Mouse (Mus musculus) hindbrain, embryonic 12.5 days (tissue): ENCODE measurements at regions not wholly inside any gene's neighbourhood (a gene's known extent, or its start where the extent isn't known, plus 50 kb on each side); places are given as distances from the start of the nearest gene placed in this dataset.

Source experiments
- ATAC-seq: fragments of 200-750 bp; cut with Nextera tagmentation; 2 replicates; pipeline ENCODE4 v1.8.0; 2017; ENCODE audit warnings: moderate TSS enrichment; ENCODE audit not compliant: low FRiP score
- H3K27ac ChIP-seq: fragments of 300-500 bp; sonication (generic); 2 replicates; pipeline ENCODE4 v1.5.1; 2016; ENCODE audit warnings: mild to moderate bottlenecking
- H3K27me3 ChIP-seq: fragments of 300-500 bp; sonication (generic); 2 replicates; pipeline ENCODE4 v1.6.1; 2016; ENCODE audit warnings: mild to moderate bottlenecking
- H3K36me3 ChIP-seq: fragments of 300-500 bp; sonication (generic); 2 replicates; pipeline ENCODE4 v1.6.1; 2016; ENCODE audit warnings: mild to moderate bottlenecking
- H3K4me1 ChIP-seq: fragments of 300-500 bp; sonication (generic); 2 replicates; pipeline ENCODE4 v1.6.1; 2016
- H3K4me2 ChIP-seq: fragments of 300-500 bp; sonication (generic); replicated peaks from 2 replicates; pipeline ENCODE4 v1.6.1; 2016; ENCODE audit warnings: mild to moderate bottlenecking
- H3K4me3 ChIP-seq: fragments of 300-500 bp; sonication (generic); 2 replicates; pipeline ENCODE4 v1.5.1; 2016; ENCODE audit warnings: mild to moderate bottlenecking
- H3K9ac ChIP-seq: fragments of 300-500 bp; sonication (generic); 2 replicates; pipeline ENCODE4 v1.6.1; 2016; ENCODE audit warnings: mild to moderate bottlenecking, moderate library complexity
- H3K9me3 ChIP-seq: fragments of 300-500 bp; sonication (generic); replicated peaks from 2 replicates; pipeline ENCODE4 v1.6.1; 2016; ENCODE audit warnings: mild to moderate bottlenecking
- WGBS: fragments of 180-500 bp; shearing (Covaris S2); methylation state at CpG from one replicate; pipeline ENCODE4 v1.1.7; 2016; 5-methylcytosine and 5-hydroxymethylcytosine counted together

DNA sequence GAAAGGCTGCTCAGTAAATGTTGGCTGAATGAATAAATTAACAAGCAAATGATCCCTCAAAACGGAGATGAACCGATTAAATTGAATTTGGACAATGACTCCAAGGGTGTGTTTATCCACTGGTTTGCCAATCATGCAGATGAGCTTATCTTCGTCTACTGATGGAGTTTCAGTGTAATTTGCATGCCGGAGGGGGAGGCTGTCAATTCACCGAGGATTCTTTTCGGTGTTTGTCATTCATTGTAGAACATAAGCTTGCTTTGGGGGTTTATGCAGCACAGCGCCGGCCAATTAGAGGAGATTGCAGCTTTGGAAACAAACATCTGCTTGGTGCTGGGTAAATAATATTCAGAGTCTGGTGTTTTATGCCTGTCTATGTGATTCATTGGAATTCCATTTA lies 132.7 kb downstream of the Otoa start:
- H3K36me3 ChIP-seq = no peaks in the 10 kb centered on the region
- no peak overlapping the region for H3K4me2 ChIP-seq
- H3K27me3 ChIP-seq = no peaks in the 10 kb centered on the region
- no peak overlapping the region for H3K9ac ChIP-seq
- no peaks in the 10 kb centered on the region for H3K9me3 ChIP-seq
- H3K4me3 ChIP-seq = no peak overlapping the region
- ATAC-seq = no peak
- H3K27ac ChIP-seq = no peak overlapping the region
- 0 out of 2 replicates have a peak, but pooled peaks cover 4% of the 10 kb centered on the region for H3K4me1 ChIP-seq
- 63% methylated on average over 8 of the region's 8 CpGs for WGBS

- no peaks in the 10 kb centered on the region for H3K9me3 ChIP-seq
- H3K4me2 ChIP-seq = no peak overlapping the region
- WGBS = 87% methylated on average over 3 of the region's 3 CpGs
- no peaks in the 10 kb centered on the region for H3K27me3 ChIP-seq
- H3K27ac ChIP-seq = no peak overlapping the region
- H3K36me3 ChIP-seq = no peaks in the 10 kb centered on the region
- no peak overlapping the region for H3K4me3 ChIP-seq
- H3K9ac ChIP-seq = no peak overlapping the region
- no peak for ATAC-seq
- H3K4me1 ChIP-seq = 0 out of 2 replicates have a peak, but pooled peaks cover 4% of the 10 kb centered on the region
Observed at GRCm38 (mm10) chr7:121215032-121215431, 133.6 kb downstream of the Otoa start.

- H3K4me1 ChIP-seq = 0 out of 2 replicates have a peak, but pooled peaks cover 4% of the 10 kb centered on the region
- no peak overlapping the region for H3K27ac ChIP-seq
- no peak overlapping the region for H3K9ac ChIP-seq
- no peaks in the 10 kb centered on the region for H3K9me3 ChIP-seq
- no peak for ATAC-seq
- H3K27me3 ChIP-seq = no peaks in the 10 kb centered on the region
- H3K36me3 ChIP-seq = no peaks in the 10 kb centered on the region
- H3K4me3 ChIP-seq = no peak overlapping the region
- 75% methylated on average over 1 of the region's 1 CpGs for WGBS
- H3K4me2 ChIP-seq = no peak overlapping the region
Observed at GRCm38 (mm10) chr7:121215735-121216134, 134.3 kb downstream of the Otoa start.

GRCm38 (mm10) chr7:121218031-121218430 lies 136.6 kb downstream of the Otoa start:
- ATAC-seq = no peak
- Histone ChIP-seq H3K9me3 (no peaks in the 10 kb centered on the region), H3K4me1 (0 out of 2 replicates have a peak, but pooled peaks cover 4% of the 10 kb centered on the region), H3K27me3 (no peaks in the 10 kb centered on the region), H3K4me2 (no peak overlapping the region), H3K36me3 (no peaks in the 10 kb centered on the region), H3K9ac (no peak overlapping the region), H3K4me3 (no peak overlapping the region), H3K27ac (no peak overlapping the region)
- WGBS = 86% methylated on average over 10 of the region's 10 CpGs

DNA sequence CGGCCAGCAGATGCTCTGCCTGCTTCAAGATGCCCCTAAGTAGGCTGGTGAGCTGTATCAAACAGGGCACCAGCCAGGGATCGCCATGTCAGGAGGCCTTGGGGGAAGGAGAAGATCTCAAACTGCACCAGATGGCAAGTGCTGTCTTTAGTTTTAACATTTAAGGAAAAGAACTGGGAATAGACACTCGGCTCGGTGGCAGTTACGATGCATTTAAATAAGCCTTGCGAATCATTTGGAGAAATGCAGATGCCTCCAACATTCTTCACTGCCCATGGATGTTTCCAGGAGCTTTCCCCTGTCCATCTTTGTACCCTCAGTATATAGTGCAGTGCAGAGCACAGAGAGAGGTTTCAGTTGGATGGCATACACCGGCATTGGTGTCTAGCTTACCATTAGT lies 139.7 kb downstream of the Otoa start:
- Histone ChIP-seq H3K4me2 (no peak overlapping the region), H3K27ac (no peak overlapping the region), H3K9ac (no peak overlapping the region), H3K4me3 (no peak overlapping the region), H3K9me3 (no peaks in the 10 kb centered on the region), H3K4me1 (no peaks in the 10 kb centered on the region), H3K27me3 (no peaks in the 10 kb centered on the region), H3K36me3 (no peaks in the 10 kb centered on the region)
- WGBS = 95% methylated on average over 7 of the region's 7 CpGs
- no peak for ATAC-seq

DNA sequence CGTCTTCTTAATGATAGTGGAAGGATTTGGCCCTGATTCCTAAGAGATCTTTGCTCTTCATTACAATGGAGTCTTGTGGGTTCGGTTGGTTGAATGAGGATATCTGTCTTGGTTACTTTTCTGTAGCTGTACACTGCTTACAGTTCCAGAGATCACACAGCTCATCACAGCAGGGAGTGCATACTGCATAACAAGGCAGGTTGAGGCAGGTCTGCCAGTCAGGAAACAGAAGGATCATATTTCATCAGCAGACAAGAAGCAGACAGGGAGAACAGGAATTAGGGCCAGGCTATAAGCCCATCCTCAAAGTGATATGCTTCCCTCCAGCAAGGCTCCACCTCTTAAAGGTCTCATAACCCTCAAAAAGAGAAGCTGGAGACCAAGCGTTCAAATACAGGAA lies 150.4 kb downstream of the Otoa start:
- no peak for ATAC-seq
- Histone ChIP-seq H3K36me3 (no peaks in the 10 kb centered on the region), H3K4me1 (no peaks in the 10 kb centered on the region), H3K9ac (no peak overlapping the region), H3K27ac (no peak overlapping the region), H3K27me3 (no peaks in the 10 kb centered on the region), H3K4me2 (no peak overlapping the region), H3K4me3 (no peak overlapping the region), H3K9me3 (no peaks in the 10 kb centered on the region)
- 80% methylated on average over 3 of the region's 3 CpGs for WGBS

GRCm38 (mm10) chr7:121234831-121235230 lies 153.4 kb downstream of the Otoa start:
- Histone ChIP-seq H3K4me2 (no peak overlapping the region), H3K9ac (no peak overlapping the region), H3K27ac (no peak overlapping the region), H3K4me3 (no peak overlapping the region), H3K4me1 (no peaks in the 10 kb centered on the region), H3K27me3 (no peaks in the 10 kb centered on the region), H3K9me3 (no peaks in the 10 kb centered on the region), H3K36me3 (no peaks in the 10 kb centered on the region)
- ATAC-seq = no peak
- WGBS = 77% methylated on average over 6 of the region's 6 CpGs

GRCm38 (mm10) chr7:121239731-121240130 lies 151.9 kb upstream of the Hs3st2 start:
- 85% methylated on average over 6 of the region's 6 CpGs for WGBS
- Histone ChIP-seq H3K4me3 (no peak overlapping the region), H3K9me3 (no peaks in the 10 kb centered on the region), H3K27ac (no peak overlapping the region), H3K4me1 (no peaks in the 10 kb centered on the region), H3K9ac (no peak overlapping the region), H3K4me2 (no peak overlapping the region), H3K36me3 (no peaks in the 10 kb centered on the region), H3K27me3 (no peaks in the 10 kb centered on the region)
- ATAC-seq = no peak

GRCm38 (mm10) chr7:121247845-121248244 lies 143.8 kb upstream of the Hs3st2 start:
- Histone ChIP-seq H3K27me3 (no peaks in the 10 kb centered on the region), H3K4me2 (no peak overlapping the region), H3K27ac (no peak overlapping the region), H3K9me3 (no peaks in the 10 kb centered on the region), H3K9ac (no peak overlapping the region), H3K4me1 (no peaks in the 10 kb centered on the region), H3K36me3 (no peaks in the 10 kb centered on the region), H3K4me3 (no peak overlapping the region)
- no peak for ATAC-seq
- WGBS = 82% methylated on average over 6 of the region's 6 CpGs

DNA sequence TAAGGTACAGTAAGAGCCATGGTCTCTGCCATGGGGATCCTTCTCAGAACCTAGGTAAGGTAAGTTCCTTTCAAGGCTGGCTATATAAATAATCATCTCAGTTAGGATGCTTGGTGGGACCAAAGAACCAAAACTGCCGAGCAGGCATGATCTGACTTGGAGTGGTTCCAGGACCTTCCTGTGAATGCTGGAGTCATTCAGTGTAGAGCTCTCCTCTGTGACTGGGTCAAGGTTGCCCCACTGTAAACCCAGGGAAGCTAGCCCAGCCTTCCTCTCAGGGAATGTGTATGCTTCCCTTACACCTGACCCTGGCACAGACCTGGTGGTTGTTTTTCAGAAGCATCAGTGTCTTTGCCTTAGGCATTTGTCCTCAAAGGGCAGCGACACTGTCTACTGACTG lies 134.2 kb upstream of the Hs3st2 start:
- H3K4me1 ChIP-seq = no peaks in the 10 kb centered on the region
- 86% methylated on average over 2 of the region's 2 CpGs for WGBS
- no peak for ATAC-seq
- no peaks in the 10 kb centered on the region for H3K9me3 ChIP-seq
- no peak overlapping the region for H3K27ac ChIP-seq
- H3K36me3 ChIP-seq = no peaks in the 10 kb centered on the region
- H3K9ac ChIP-seq = no peak overlapping the region
- H3K4me3 ChIP-seq = no peak overlapping the region
- 0 out of 2 replicates have a peak, but pooled peaks cover 4% of the 10 kb centered on the region for H3K27me3 ChIP-seq
- H3K4me2 ChIP-seq = no peak overlapping the region

- Histone ChIP-seq H3K4me2 (no peak overlapping the region), H3K27me3 (0 out of 2 replicates have a peak, but pooled peaks cover 4% of the 10 kb centered on the region), H3K4me3 (no peak overlapping the region), H3K9me3 (no peaks in the 10 kb centered on the region), H3K27ac (no peak overlapping the region), H3K4me1 (no peaks in the 10 kb centered on the region), H3K9ac (no peak overlapping the region), H3K36me3 (no peaks in the 10 kb centered on the region)
- WGBS = 52% methylated on average over 12 of the region's 12 CpGs
- ATAC-seq = 0 out of 2 replicates have a peak, but pooled peaks have one; percentile 35
Observed at GRCm38 (mm10) chr7:121258826-121259496, 132.7 kb upstream of the Hs3st2 start.

GRCm38 (mm10) chr7:121259497-121260009 lies 132.1 kb upstream of the Hs3st2 start:
- Histone ChIP-seq H3K9ac (no peak overlapping the region), H3K4me2 (no peak overlapping the region), H3K9me3 (no peaks in the 10 kb centered on the region), H3K4me1 (no peaks in the 10 kb centered on the region), H3K4me3 (no peak overlapping the region), H3K27ac (no peak overlapping the region), H3K36me3 (no peaks in the 10 kb centered on the region), H3K27me3 (0 out of 2 replicates have a peak, but pooled peaks cover 4% of the 10 kb centered on the region)
- WGBS = 84% methylated on average over 21 of the region's 21 CpGs
- ATAC-seq = 0 out of 2 replicates have a peak, but pooled peaks have one; percentile 9

GRCm38 (mm10) chr7:121269358-121269757 lies 122.3 kb upstream of the Hs3st2 start:
- no peaks in the 10 kb centered on the region for H3K9me3 ChIP-seq
- no peak overlapping the region for H3K9ac ChIP-seq
- H3K4me1 ChIP-seq = no peaks in the 10 kb centered on the region
- H3K27me3 ChIP-seq = no peaks in the 10 kb centered on the region
- WGBS = 78% methylated on average over 2 of the region's 2 CpGs
- no peak overlapping the region for H3K4me2 ChIP-seq
- H3K36me3 ChIP-seq = no peaks in the 10 kb centered on the region
- no peak overlapping the region for H3K4me3 ChIP-seq
- H3K27ac ChIP-seq = no peak overlapping the region
- ATAC-seq = no peak
